Mouse (Mus musculus): ENCODE data around the gene Chmp1a. TPM values are rescaled to one million over a fixed set of nuclear protein-coding genes. Genes with fewer than 3 reads are reported as not detected.

Gene Chmp1a
- total RNA-seq, 2 experiments from 2014 or later = 41.6 to 53.3 TPM

DNA sequence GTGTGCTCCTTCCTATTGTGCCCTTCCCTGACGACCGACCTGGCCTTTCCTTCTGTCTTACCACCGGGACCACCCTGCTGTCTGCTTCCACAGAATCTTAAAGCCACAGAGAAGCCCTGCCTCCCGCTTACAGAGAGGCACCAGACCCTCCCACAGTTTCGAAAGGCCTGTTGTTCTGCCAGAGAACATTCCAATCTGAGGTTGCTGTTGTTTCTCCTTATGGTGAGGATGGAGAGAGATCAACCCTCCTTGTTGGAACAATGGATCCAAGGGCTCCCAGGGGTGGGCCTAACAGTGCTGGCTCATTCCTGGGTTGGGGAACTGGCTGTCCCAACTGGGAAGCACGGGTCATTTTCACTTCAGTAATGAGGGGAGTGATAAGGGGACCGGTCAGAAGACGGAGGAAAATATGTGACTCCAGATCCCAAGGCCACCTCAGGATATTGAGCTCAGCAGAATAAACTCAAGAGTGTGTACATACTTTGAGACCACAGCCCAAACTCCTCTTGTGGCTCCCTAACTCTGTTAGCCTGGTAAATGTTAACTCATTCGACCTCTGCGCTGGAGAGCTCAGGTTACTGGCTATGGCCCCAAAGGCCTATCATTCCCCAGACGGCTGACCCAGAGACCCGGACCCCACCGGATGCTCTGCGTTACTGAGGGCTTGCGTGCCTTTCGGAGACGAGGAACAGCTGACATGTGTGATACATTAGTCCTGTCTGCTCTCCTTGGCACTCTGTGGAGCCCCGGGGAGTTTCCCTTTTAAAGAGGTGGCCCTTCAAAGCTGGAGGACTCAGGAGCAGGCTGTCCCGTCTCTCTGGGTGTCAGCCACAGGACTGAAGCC lies 26.8 kb downstream of the Chmp1a start, which contains the start of gene Dpep1:
TSS of gene Dpep1 (plus strand) at position 677 of the 844 bp plus-strand sequence.
- DNase-seq = peak; percentile 58

DNA sequence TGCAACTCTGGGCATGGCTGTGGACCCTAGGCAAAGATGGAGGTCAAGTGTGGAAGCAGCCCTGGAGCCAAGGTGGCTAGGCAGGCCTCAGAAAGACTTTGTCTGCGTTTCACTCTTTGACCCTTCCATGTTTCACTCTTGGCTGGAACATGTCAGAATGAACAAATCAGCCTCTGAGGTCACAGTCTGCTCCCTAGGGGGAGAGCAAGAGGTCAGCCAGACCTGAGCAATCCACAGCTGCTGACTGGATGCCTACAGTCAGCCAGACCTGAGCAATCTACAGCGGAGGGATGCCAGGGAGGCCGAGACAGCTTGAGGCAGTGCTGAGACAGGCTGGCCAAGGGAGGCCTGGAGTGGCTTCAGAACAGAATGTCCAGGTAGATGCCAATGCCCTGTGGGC lies 31.2 kb downstream of the Chmp1a start:
- peak; percentile 72 for DNase-seq
- intact Hi-C loops (cut with DNase I; ENCODE audit: low total_unique reads) = no loop called here

More for the DNA sequence above, 26.8 kb downstream of the Chmp1a start, which contains the start of gene Dpep1:
- intact Hi-C loops (cut with DNase I; ENCODE audit: low total_unique reads) = loop anchor here (5.0 kb wide), 1 partner anchor 38 kb away; no protein-coding TSS in a partner anchor

DNA sequence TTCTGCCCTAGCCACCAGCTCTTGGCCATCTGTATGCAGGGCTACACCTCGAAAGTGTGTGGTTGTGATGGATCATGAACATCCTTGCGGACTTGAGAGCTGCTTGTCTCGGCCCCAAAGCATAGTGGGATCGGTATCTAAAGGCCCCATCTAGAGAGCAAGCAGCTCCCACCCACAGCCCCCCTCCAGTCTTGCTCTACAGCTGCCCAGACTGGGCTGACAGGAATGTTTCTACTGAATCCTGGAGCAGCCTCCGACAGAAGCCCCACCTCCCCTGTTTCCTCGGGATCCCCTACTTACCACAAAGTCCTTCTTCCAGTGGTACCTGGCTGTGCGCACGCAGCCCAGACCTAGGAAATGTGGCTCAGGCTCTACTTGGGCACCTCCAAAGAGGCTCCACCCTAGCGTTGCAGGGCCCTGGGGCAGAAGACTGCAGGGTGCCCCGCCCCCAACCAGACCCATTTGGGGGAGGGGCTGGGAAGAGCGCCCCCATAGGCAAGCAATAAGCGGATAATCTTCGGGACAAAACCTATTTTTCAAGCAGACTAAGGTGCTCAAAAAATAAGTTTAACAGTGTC lies 54.6 kb downstream of the Chmp1a start, which contains the start of gene Sult5a1:
TSS of gene Sult5a1 (minus strand) at position 428 of the 578 bp plus-strand sequence.
- no peak for DNase-seq
- intact Hi-C loops (cut with DNase I; ENCODE audit: low total_unique reads) = loop anchor here (2.0 kb wide), 1 partner anchor 49 kb away; no protein-coding TSS in a partner anchor

DNA sequence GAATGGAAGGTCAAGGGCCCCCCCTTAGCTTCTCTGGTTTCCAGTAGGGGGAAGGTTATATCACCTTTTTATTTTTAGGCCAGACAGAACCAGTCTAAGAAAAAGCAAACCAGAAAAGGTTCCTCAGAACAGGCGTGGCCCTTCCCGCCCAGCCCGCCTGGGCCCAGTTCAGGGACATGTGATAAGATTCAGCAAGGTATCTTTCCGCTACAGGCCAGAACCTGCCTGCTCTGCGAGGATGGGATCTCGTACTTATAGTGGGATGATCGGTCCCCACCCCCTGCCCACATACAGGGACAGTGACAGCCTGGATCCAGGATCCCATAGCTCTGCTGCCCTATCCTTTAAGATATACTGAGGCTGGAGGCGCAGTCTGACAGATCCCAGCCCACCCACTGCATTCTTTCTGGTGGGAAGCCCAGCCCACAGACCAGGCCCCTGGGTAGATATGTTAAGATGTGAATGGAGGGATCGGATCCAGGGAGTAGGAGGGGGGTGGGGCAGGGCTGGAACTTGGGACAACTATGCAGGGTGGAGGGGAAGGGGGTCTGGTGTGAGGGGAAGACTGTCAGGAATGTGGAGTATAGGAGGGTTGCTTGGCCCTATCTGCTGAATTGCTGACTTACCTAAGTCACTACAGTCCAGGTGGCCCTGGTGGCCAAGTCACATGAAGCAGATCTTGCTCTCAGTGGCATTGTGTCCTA lies 56.3 kb downstream of the Chmp1a start:
- intact Hi-C loops (cut with DNase I; ENCODE audit: low total_unique reads) = no loop called here
- no peak for DNase-seq

DNA sequence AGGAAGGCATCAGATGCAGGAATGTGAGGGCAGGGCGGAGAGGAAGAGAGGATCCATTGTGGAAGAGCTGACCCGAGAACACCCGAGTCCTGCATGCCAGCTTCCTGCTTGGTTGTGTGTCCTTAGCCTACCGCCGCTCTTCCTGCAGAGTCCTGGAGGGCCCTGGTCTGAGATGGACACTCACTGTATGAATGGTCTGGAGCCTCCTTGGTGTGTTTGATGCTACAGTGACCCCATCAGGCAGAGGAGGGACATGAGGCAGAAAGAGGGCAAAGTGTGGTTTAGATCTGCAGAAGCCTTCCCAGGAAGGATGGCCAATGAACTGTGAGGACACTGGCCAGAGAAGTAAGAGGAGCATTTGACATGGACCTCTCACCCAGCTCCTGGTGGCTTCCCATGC lies 57.4 kb downstream of the Chmp1a start:
- no peak for DNase-seq
- intact Hi-C loops (cut with DNase I; ENCODE audit: low total_unique reads) = no loop called here

Other genes starting within 250 kb of the Chmp1a start
- 10 to 100 TPM; 40.2 to 43.2 TPM for gene Ankrd11, start 170.5 kb downstream of the Chmp1a start, total RNA-seq (2021)
- 10 to 100 TPM; 49.0 to 59.2 TPM for gene Spg7, start 149.8 kb downstream of the Chmp1a start, total RNA-seq (2021)
- 100 to 1,000 TPM; 517 to 627 TPM for gene Rpl13, start 110.4 kb downstream of the Chmp1a start, total RNA-seq (2021)
- gene Cpne7, start 95.4 kb downstream of the Chmp1a start, total RNA-seq (2021) = under 1 TPM; 0.31 to 0.73 TPM
- gene Sult5a1, start 54.4 kb downstream of the Chmp1a start, total RNA-seq (2021) = 1 to 10 TPM; 5.7 to 6.9 TPM
- 10 to 100 TPM; 11.8 to 20.9 TPM for gene Dpep1, start 26.5 kb downstream of the Chmp1a start, total RNA-seq (2021)
- 1 to 10 TPM; 1.6 to 1.8 TPM for gene Spata33, start 69 bp upstream of the Chmp1a start, total RNA-seq (2021)
- 10 to 100 TPM; 11.5 to 12.0 TPM for gene Cdk10, start 12.1 kb upstream of the Chmp1a start, total RNA-seq (2021)
- gene Spata2l, start 23.5 kb upstream of the Chmp1a start, total RNA-seq (2021) = 1 to 10 TPM in 1 of 2 experiments, under 1 TPM in 1; 0.86 to 1.4 TPM
- 1 to 10 TPM; 5.6 to 6.0 TPM for gene Zfp276, start 41.4 kb upstream of the Chmp1a start, total RNA-seq (2021)
- gene Vps9d1, start 41.6 kb upstream of the Chmp1a start, total RNA-seq (2021) = 10 to 100 TPM; 11.7 to 12.0 TPM
- gene Fanca, start 105.8 kb upstream of the Chmp1a start, total RNA-seq (2021) = 1 to 10 TPM in 1 of 2 experiments, under 1 TPM in 1; 0.92 to 1.3 TPM
- under 1 TPM; 0.44 to 0.92 TPM for gene Spire2, start 120.0 kb upstream of the Chmp1a start, total RNA-seq (2021)
- 100 to 1,000 TPM; 140 to 162 TPM for gene Tcf25, start 161.0 kb upstream of the Chmp1a start, total RNA-seq (2021)
- gene Mc1r, start 194.3 kb upstream of the Chmp1a start, total RNA-seq (2021) = not detected
- gene Tubb3, start 198.7 kb upstream of the Chmp1a start, total RNA-seq (2021) = under 1 TPM in 1 of 2 experiments, not detected in 1; 0.16 TPM
- 10 to 100 TPM; 36.2 to 36.3 TPM for gene Def8, start 210.8 kb upstream of the Chmp1a start, total RNA-seq (2021)

Measured in gastrocnemius, postnatal 14 days (tissue).